Mouse (Mus musculus) kidney, adult 2 months (tissue): ENCODE measurements around the gene Ssc5d.

Experiments
- CTCF ChIP-seq: fragments of 200-500 bp; conservative IDR thresholded peaks from 2 replicates; pipeline ENCODE4 v1.5.1; 2011; ENCODE audit warnings: low read depth, mild to moderate bottlenecking, control low read depth, low read length, moderate library complexity, mixed read lengths; ENCODE audit not compliant: insufficient read depth, insufficient read length
- POLR2A ChIP-seq: fragments of 200-500 bp; IDR thresholded peaks from one replicate; pipeline ENCODE4 v1.6.1; 2011; ENCODE audit warnings: low read depth, low read length, control low read depth

- TF ChIP-seq CTCF = peak; percentile 52
- TF ChIP-seq POLR2A = no peak
Measured at GRCm38 (mm10) chr7:4878186-4878585, 47.4 kb upstream of the Ssc5d start.
